Mouse (Mus musculus): ENCODE data around the gene Nfe2.
A peak's percentile ranks its signal among the peaks of the same experiment; 100 is the strongest.
"Not testable (repeated sequence)": the region's sequence is repeated elsewhere in the genome, so short reads cannot be mapped to it uniquely, and the experiment has no call there.

The Nfe2 gene

DNA sequence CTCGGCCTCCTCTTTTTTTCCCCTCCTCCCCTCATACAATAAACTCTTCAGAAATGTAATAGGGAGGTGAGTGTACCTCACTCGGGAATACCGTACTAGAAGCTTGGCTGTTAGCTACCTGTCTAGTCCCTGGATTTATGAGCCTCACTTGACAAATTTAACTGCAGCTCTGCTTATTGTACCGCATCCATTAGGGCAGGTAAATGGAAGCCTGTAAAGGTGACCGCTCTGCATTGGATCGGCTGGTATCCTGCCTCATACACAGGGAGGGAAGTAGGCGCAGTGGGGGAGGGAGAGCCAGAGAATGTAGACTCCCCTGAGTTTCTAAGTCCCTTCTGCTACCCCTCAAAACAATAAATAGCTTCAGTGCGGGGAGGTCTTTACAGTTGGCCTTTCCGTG is 32.6 kb upstream of the Nfe2 start:
- no peak for DNase-seq (ENCODE audit: low spot score in 2 of 2)

DNA sequence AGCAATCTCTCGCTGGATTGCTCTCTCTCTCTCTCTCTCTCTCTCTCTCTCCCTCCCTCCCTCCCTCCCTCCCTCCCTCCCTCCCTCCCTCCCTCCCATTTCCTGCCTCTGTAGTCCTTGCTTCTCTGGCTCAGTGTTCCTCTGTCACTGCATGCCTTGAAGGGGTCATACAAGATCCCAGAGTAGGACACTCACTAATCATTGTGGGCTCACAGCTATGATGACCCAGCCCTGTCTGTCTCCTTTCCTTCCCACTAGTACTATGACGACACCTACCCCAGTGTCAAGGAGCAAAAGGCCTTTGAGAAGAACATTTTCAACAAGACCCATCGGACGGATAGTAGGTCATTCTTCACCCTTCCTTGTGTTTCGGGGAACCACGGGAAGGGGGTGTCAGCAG is 32.2 kb upstream of the Nfe2 start:
- DNase-seq (ENCODE audit: low spot score in 2 of 2), result no peak

DNA sequence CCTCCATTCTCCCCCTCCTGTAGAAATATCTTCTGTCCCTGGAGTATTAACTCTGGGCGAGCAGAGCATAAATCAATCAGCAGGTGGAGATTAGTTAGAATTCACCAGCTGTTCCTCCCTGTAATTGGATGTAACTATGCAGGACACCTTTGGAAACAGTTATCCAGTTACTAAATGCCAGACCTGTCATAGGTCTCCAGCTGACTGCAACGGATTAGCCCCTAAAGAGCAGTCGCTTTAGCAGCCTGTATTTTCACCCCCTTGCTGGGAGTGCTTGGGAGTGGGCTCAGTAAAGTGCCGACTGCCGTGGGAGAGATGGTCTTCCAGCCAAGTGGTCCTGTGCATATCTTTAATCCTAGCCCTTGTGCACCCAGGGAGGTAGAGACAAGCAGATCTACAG is 31.4 kb upstream of the Nfe2 start:
- no peak for DNase-seq (ENCODE audit: low spot score in 2 of 2)

DNA sequence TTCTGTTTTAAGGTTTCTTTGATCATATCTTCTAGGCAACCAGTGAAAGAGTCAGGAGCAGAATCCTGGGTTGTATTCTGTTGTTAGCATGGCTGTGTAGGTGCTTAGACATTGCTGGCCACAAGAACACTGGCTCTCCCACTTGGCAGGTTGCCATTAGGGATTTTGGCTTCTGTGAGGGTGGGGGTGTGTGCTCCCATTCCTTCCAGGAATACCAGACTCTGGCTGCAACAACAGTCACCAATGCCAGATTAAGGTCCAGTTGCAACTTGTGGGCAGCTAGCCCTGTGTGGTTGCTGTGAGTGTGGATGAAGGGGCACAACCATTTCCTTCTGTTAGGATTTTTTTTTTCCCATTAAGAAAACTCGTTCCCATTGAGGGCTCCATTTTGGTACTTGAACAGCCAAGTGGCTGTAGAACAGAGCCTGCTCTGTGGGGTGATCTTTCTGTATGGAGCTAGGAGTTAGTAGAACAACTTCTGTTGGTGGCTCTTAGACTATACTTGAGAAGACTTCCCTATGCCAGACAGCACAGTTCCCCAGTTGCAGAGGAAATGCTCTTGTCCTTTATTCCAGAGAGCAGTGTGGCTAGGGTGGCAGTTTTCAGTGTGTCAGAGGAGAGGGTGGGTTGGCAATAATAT is 27.7 kb upstream of the Nfe2 start:
- peak in 1 of 2 experiments; percentile 55 for DNase-seq (ENCODE audit: low spot score in 2 of 2)

DNA sequence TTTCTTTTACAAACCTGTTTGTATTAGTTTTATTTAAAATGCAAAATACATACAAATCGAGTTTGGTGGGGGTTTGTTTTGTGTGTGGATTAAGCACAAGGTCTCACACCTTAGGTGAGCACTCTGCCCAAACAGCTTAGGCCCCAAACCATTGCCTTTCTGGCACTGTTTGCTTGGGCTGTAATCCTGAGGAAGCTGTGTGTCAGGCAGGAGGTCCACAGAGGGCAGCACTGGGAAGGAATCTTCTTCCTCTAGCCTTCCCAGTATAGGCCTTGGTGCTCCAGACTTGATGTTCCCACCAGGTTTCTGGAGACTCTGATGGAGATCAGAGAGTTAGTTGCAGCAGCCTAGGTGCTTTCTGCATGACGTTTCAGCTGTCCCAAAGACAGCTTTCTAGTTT is 26.4 kb upstream of the Nfe2 start:
- no peak for DNase-seq (ENCODE audit: low spot score in 2 of 2)

DNA sequence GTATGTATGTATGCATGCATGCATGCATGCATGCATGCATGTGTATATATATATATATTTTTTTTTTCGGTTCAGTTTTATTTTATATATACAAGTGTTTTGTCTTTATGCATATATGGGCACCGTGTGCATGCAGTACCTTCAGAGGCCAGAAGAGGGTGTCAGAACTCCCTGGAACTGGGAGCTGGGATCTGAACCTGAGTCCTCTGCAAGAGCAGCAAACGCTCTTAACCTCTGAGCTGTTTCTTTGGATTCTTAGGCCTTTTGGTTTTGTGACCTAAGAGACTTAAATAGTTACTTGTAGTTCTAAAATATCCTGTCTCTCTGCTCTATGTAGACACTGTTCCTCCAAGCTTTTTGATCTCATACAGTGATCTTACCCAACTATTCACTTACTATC is 25.9 kb upstream of the Nfe2 start:
- DNase-seq (ENCODE audit: low spot score in 2 of 2), result no peak

DNA sequence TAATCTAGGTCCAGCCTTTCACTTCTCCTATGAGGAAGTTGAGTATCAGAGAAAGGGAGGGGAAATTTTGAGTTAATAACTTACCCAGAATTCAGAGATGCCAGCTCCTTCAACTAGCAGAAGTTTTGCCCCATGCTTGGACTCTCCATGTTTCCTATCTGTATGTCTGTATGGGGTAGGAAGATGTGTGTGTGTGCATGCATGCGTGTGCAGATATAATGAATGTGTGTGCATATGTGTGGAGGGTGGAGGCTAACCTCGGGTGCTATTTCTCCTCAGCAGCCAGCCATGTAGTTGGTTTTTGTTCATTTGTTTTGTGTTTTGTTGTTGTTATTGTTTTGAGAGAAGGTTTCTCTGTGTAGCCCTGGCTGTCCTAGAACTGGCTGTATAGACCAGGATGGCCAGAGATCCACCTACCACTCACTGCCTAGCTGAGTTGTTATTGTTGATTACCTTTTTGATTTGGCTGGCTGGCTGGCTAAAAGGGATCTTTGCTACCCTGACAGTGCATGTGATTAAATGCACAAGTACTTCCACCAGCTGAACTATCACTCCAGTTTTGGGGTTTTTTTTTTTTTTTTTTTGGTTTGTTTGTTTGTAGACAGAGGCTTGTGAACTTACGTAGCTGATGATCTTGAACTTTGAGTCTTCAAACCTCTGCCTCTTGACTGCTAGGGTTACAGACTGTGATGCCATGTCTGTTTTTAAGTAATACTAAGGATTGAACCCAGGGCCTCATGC is 23.4 kb upstream of the Nfe2 start:
- no peak for DNase-seq (ENCODE audit: low spot score in 2 of 2)

DNA sequence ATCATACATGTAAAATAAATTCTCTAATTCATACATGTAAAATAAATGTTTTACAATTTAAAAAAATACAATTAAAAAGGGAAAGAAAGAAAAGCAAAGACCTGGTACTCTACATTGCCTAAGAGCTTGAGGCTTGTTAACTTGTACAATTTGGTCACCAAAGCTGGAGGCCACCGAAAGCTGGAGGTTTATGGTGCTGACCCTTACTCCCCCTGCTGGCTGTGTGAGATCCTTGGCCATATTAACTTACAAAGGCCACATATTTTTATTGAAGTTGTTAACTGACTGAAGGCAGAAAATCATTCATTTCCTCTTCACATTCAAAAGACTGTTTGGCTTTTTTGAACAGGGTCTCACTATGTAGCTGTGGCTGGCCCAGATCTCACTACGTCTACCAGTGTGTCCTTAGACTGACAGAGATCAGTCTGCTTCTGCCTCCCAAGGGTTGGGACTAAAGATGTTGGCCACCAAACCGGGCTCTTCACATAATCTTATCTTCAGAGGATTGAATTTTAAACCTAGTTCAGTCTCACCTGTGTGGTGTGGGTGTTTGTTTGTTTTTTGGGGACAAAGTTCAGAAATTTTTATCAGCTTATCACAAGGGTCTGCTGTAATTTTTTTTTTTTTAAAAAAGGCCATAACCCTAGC is 22.7 kb upstream of the Nfe2 start:
- no peak for DNase-seq (ENCODE audit: low spot score in 2 of 2)

DNA sequence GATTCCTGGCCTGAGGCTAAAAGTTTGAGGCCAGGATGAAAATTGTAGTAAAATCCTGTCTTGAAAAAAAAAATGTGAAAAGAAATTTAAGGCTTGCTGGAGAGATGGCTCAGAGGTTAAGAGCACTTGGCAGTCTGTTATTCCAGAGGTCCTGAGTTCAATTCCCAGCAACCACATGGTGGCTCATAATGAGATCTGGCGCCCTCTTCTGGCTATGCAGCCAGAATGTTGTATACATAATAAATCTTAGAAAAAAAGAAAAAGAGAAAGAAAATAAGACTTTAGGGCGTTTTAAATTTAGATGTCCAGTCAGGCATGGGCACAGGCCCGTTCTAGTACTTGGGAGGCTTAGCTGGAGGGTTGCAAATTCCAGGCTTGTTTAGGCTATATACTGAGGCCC is 21.5 kb upstream of the Nfe2 start:
- no peak for DNase-seq (ENCODE audit: low spot score in 2 of 2)

DNA sequence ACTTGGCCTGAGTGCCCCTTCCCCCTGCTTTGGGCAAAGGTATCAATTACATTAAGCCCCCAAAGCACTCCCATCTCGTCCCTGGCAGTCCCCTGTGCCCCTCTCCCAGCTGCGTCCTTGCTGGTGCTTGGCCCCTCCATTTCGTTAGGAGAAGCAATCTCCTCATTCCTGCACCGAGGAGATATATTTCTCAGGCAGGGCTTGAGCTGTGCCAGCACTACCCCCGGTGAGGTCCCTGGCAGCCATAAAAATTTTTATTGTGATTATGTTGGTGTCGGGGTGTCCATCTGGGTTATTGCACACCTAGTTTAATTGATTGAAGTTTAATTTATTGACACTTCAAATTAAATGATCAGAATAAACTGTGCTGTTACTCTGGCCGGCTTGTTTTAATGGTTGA is 19.7 kb upstream of the Nfe2 start:
- no peak for DNase-seq (ENCODE audit: low spot score in 2 of 2)

DNA sequence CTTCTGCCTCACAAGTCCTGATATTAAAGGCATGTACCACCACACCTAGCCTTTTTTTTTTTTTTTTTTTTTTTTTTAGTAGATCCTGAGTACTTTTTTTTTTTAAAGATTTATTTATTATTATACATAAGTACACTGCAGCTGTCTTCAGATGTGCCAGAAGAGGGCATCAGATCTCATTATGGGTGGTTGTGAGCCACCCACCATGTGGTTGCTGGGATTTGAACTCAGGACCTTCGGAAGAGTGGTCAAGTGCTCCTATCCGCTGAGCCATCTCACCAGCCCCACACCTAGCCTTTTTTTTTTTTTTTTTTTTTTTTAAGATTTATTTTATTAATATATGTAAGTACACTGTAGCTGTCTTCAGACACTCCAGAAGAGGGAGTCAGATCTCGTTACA is 17.7 kb upstream of the Nfe2 start:
- DNase-seq (ENCODE audit: low spot score in 2 of 2), result not testable (repeated sequence)

DNA sequence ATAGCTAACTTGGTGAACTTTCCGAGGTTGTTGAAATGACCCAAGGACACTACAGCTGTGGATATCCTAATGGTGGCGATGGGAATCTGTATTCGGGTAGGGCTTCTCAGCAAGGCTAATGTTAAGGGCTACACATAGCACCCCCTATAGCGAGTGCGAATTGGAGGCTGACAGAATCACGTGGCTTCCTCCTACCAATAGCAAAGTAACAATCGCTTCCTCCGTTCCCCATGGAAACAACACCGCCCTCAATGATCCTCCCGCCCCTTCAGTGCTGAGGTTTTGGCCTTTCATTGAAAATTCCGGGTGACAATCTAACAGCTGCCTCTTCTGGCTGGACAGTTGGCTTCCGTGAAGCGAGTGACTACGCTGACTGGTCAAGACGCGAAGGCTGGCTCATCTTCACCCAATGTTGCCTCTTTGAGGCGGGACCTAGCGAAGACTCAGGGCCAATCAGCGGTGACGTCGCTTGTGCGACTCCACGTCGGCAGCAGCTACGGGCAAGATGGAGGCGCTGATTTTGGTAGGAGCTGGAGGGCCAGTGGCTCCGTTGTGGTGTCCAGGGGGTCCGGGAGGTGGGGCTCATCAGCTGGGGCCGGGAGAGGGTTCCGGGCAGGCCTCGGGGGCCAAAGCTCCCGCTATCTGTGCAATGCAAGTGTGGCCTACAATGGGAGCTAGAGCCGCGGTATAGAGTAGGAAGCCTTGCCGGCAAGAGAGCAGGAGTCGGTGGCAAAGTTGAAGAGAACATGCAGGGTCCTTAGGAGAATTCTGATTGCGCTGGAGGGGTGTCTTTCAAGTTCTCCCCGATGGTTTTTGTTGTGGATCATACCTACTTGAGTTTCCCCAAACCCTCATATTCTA is 14.4 kb upstream of the Nfe2 start, which contains the start of gene Copz1:
Gene Copz1 (plus strand): TSS at position 296 of the 861 bp plus-strand sequence.
- DNase-seq (ENCODE audit: low spot score in 2 of 2), result peak; percentile 92 to 96

DNA sequence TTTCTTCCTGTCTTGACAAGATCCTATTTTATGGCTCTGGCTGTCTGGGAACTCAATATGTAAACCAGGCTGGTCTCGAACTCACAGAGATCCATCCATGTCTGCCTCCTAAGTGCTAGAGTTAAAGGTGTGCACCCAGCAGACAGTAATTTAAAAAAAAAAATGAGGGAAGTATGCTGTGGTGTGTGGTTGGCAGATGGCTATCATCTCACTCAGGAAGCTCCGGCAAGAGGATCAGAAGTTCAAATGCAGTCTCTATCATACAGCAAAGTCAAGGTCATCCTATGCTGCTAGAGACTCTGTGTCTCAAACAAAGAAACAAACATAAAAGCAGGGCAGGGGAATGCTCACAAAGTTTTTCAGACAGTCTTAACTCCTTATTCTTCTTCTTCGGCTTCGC is 10.7 kb upstream of the Nfe2 start:
- no peak for DNase-seq (ENCODE audit: low spot score in 2 of 2)

DNA sequence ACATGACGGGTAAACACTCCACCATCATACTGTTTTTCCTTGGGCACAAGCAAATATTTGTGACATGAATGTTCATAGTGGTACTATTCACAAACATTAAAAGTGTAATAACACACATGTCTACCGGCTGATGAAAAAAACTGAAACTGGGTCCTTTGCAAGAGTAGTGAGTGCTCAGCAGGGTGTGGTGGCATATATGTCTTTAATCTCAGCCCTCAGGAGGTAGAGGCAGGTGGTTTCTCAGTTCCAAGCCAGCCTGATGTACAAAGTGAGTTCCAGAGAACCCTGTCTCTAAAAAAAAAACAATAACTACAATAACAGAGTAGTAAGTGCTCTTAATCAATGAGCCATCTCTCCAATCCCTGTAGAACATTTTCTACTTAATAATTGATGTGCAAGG is 6.6 kb upstream of the Nfe2 start:
- DNase-seq (ENCODE audit: low spot score in 2 of 2), result no peak

DNA sequence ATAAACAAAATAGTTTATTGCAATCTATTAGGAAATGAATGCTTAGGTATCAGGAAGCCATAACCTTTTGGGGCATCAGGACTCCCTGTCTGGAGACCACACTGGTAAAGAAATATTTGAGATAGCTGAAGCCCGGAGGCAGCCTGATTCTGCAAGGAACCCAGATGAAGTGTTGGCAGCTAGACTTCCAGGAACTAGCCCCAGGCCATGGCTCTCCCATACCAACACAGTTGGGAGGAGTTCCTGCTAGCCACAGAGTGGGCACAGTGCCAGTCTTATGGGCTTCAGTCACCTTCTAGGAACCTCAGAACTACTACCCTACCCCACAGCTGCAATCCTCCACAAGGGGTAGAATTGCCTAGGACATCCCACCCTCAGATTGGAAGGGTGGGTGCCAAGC is 1.8 kb upstream of the Nfe2 start:
- DNase-seq (ENCODE audit: low spot score in 2 of 2), result no peak

DNA sequence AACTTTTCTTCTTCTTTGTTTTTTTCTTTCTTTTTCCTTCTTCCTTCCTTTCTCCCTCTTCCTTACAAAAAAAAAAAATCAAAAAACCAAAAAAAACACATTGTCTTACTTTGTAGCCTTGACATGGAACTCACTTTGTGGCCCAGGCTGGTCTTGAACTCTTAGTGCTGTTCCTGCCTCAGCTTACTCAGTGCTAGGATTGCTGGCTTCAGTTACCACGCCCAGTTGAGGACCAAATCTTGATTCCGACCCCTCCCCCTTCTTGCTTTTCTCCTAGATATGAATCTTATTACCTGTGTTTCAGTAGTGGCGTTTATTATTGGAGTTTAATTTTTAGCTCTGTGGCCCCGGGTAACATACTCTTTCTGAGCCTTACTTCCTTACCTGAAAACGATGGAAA is 959 bp upstream of the Nfe2 start:
- no peak for DNase-seq (ENCODE audit: low spot score in 2 of 2)

DNA sequence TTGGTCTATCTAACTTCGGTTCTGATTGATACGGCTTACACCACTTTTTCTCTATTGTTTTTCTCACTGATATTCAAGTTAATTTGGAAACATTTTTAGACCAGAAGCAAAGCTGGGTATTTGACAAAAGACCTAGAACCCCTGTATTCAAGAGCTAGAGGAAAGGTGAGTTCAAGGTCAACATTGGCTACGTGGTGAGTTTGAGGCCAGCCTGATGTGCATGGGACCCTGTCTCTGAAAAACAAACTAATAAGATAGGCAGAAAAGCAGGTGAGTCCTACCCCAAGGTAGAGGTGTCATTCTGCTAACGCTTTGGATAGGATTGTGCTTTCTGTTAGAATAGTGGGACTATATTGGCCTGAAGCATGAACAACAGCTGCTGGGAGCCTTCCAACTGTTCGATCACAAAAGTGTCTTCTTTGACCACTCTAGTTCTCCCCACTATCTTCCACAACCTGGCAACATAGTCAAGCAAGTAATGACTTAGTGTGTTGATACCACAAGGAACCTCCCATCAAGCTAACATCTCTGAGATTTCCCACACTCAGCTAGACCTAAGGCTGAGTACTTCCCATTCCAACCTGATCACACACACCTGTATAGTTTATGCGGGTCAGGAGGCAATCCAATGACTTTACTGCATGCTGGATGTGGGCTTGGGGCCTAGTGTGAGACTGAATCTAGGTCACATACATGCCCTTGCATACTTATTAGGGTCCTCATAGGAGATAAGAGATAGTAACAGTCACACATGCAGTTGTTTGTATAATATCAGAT is 1.8 kb downstream of the Nfe2 start:
- no peak for DNase-seq (ENCODE audit: low spot score in 2 of 2)

DNA sequence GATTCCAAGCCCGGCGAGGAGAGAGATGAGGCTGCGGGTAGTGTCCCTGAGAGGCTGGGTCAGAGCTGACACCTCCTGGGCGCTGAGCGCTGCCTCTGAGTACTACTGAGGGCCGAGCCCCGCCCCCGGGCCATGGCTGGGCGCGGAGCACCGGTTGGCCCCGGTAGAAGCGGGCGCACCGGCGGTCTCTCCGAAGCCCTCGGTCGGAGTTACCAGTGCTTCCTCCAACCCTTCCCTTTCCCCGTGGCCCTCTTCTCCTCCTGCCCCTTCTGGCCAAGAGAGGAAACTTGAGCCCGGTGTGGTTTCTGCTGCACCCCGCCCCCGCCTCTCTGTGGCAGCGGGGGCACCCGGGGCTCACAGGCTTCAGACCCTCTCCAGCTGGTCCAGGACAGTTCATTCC is 3.0 kb downstream of the Nfe2 start:
- peak; percentile 12 to 13 for DNase-seq (ENCODE audit: low spot score in 2 of 2)

DNA sequence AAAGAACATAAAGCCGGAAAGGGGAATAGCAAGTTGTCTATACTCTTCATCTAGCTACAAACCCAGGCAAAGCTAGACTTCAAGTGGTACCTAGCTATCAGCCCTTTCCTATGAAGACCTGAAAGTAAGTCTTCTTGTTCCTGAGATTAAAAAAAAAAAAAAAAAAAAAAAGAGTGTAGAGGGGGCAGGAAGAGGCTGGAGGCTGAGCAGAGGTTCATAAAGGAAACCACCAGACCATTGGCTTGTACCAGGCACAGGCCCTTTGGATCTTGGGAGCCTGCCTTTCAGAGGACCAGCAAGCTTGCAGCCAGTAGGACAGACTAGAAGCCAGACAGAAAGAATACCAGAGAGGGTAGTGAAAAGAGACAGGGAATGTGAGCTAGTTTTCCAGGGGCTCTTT is 4.9 kb downstream of the Nfe2 start:
- no peak for DNase-seq (ENCODE audit: low spot score in 2 of 2)

DNA sequence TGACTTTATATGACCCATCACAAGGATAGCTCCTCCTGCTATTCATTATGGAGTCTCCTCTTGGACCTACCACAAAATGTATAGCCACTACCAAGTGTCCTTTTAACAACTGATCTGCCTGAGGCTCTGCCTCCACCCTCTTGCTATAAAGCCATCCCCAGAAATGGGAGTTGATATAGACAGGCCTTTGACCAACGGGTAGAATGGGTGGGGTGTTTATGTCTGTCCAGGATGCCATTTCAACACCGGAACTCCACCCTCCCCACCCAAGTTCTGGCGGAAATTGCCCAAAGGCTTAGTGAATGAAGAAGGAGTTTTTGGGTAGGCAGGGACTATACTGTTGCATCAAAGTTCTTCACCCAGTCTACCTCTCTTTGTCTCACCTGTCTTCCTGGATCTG is 5.5 kb downstream of the Nfe2 start:
- no peak for DNase-seq (ENCODE audit: low spot score in 2 of 2)

DNA sequence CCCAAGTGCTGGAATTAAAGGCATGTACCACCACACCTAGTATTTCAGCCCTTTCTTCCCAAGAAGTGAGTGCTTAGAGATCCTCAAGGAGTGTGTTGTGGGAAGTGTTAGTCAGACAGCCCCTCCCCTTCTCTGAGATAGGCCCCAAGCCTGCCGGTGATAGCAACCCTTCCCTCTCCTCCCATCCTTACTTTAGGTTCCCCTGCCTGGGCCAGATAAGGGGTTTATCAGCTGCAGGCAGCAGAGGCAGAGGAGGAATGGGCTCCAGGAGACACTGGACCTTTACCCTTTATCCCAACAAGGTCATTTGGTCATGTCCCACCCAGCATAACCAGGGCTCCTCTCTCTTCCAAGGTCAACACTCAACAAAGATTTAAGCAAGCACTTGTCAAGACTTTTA is 6.6 kb downstream of the Nfe2 start:
- DNase-seq (ENCODE audit: low spot score in 2 of 2), result no peak
